Mouse (Mus musculus): ENCODE results near the gene Rarres2.
"Not testable (repeated sequence)": the region's sequence is repeated elsewhere in the genome, so short reads cannot be mapped to it uniquely, and the experiment has no call there.

GRCm38 (mm10) chr6:48524882-48525281, 47.7 kb downstream of the Rarres2 start:
- not testable (repeated sequence) for TF ChIP-seq CTCF (IDR thresholded peaks at IDR 0.05; ENCODE audit: control insufficient read depth, insufficient read depth, low read length); POLR2A (IDR thresholded peaks at IDR 0.05; ENCODE audit: borderline replicate concordance, control insufficient read depth, low read depth, low read length)

Data from bone marrow, adult 2 months (tissue).